Mouse (Mus musculus) ES-Bruce4 (cell line): ENCODE measurements around the gene Vps11.

ENCODE experiments used
- CTCF ChIP-seq: IDR thresholded peaks from one replicate; pipeline ENCODE4 v1.8.1; 2011; ENCODE audit warnings: low read depth, low read length
- EP300 ChIP-seq: IDR thresholded peaks from 2 replicates; pipeline ENCODE4 v1.6.1; 2011; ENCODE audit warnings: low read depth, low read length; ENCODE audit not compliant: insufficient read depth
- POLR2A ChIP-seq: IDR thresholded peaks from one replicate; pipeline ENCODE4 v1.8.1; 2011; ENCODE audit warnings: low read length; ENCODE audit not compliant: insufficient read depth

GRCm38 (mm10) chr9:44357207-44357606 lies 4.3 kb downstream of the Vps11 start:
- TF ChIP-seq CTCF = no peak
- no peak for TF ChIP-seq EP300
- no peak for TF ChIP-seq POLR2A
